Mouse (Mus musculus) lung, adult 2 months (tissue): ENCODE data around the gene Arih2.

Experiments used
- CTCF ChIP-seq: fragments of 200-500 bp; IDR thresholded peaks from 2 replicates; pipeline ENCODE4 v1.5.1; 2011; ENCODE audit warnings: mild to moderate bottlenecking, low read length, control low read depth; ENCODE audit not compliant: insufficient read depth
- POLR2A ChIP-seq: fragments of 200-500 bp; IDR thresholded peaks from 2 replicates; pipeline ENCODE4 v1.6.1; 2011; ENCODE audit warnings: low read depth, mild to moderate bottlenecking, control low read depth, low read length, borderline replicate concordance; ENCODE audit errors: extremely low read depth

DNA sequence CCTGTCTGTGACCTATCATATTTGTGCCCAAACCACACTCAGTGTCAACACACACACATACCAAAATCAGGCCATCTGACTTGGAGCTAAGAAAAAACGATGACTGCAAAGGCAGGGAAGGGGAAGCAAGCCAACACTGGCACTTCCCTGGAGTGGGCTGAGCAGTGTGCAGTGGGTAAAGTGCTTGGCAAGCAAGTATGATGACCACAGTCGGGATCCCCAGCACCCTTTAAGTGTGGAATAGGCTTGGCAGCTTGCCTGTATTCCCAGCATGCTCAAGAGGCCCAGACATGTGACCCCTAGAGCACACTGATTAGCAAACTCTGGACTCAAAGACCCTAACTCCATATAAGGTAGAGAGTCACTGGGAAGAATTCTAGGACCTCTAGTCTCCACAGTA, 22.7 kb downstream of the Arih2 start:
- TF ChIP-seq CTCF (no peak), POLR2A (no peak)
